Mouse (Mus musculus): ENCODE measurements around the gene Brsk1. TPM values are rescaled to one million over a fixed set of nuclear protein-coding genes. Genes with fewer than 3 reads are reported as not detected.

Brsk1 gene
- polyA plus RNA-seq, 1 experiment = 53.3 TPM

DNA sequence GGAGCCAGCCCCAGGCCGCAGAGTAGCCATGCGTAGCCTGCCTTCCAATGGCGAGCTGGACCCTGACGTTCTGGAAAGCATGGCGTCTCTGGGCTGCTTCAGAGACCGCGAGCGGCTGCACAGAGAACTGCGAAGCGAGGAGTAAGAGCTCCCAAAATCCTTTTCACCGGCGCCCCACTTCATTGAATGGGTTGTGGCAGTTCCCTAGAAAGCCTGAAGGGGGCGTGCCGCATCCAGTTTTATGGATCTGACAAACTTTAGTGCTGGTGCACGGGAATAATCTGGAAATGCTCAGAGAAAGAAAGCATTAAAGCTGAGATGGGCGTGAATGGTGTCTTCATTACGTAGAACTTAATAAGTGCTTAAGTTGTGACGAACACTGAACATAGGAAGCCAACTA, 14.7 kb downstream of the Brsk1 start:
- peaks cover 19% of the 10 kb centered on the region for H3K4me1 ChIP-seq (ENCODE audit: control insufficient read depth, insufficient read depth, low read length)
- H3K27me3 ChIP-seq (ENCODE audit: control insufficient read depth, insufficient read depth, low read length) = no peaks in the 10 kb centered on the region
- no peaks in the 10 kb centered on the region; the same call in none of the 2 replicates for H3K36me3 ChIP-seq (ENCODE audit: control insufficient read depth, insufficient read depth, low read length)
- H3K27ac ChIP-seq (ENCODE audit: control insufficient read depth, insufficient read depth, low read depth, low read length) = no peak overlapping the region
- TF ChIP-seq CTCF (IDR thresholded peaks at IDR 0.05; ENCODE audit: control insufficient read depth, insufficient read depth, insufficient replicate concordance, low read depth, low read length) (peak; percentile 46), POLR2A (IDR thresholded peaks at IDR 0.05; ENCODE audit: control insufficient read depth, low read depth, low read length) (no peak)
- peak overlapping the region; percentile 25; the same call in 1 of the 2 replicates for H3K4me3 ChIP-seq (ENCODE audit: control insufficient read depth, low read depth, low read length)

GRCm38 (mm10) chr7:4712594-4712993, 22.2 kb downstream of the Brsk1 start:
- Histone ChIP-seq H3K4me1 (ENCODE audit: control insufficient read depth, insufficient read depth, low read length) (no peaks in the 10 kb centered on the region; the same call in 1 of the 2 replicates), H3K27ac (ENCODE audit: control insufficient read depth, insufficient read depth, low read depth, low read length) (no peak overlapping the region), H3K36me3 (ENCODE audit: control insufficient read depth, insufficient read depth, low read length) (no peaks in the 10 kb centered on the region), H3K27me3 (ENCODE audit: control insufficient read depth, insufficient read depth, low read length) (no peaks in the 10 kb centered on the region), H3K4me3 (ENCODE audit: control insufficient read depth, low read depth, low read length) (no peak overlapping the region)
- TF ChIP-seq CTCF (IDR thresholded peaks at IDR 0.05; ENCODE audit: control insufficient read depth, insufficient read depth, insufficient replicate concordance, low read depth, low read length) = no peak
- no peak for TF ChIP-seq POLR2A (IDR thresholded peaks at IDR 0.05; ENCODE audit: control insufficient read depth, low read depth, low read length)

GRCm38 (mm10) chr7:4716955-4717354, 26.6 kb downstream of the Brsk1 start:
- no peak for TF ChIP-seq CTCF (IDR thresholded peaks at IDR 0.05; ENCODE audit: control insufficient read depth, insufficient read depth, insufficient replicate concordance, low read depth, low read length)
- TF ChIP-seq POLR2A (IDR thresholded peaks at IDR 0.05; ENCODE audit: control insufficient read depth, low read depth, low read length) = no peak
- H3K27me3 ChIP-seq (ENCODE audit: control insufficient read depth, insufficient read depth, low read length) = no peaks in the 10 kb centered on the region
- H3K4me3 ChIP-seq (ENCODE audit: control insufficient read depth, low read depth, low read length) = no peak overlapping the region
- no peak overlapping the region for H3K27ac ChIP-seq (ENCODE audit: control insufficient read depth, insufficient read depth, low read depth, low read length)
- H3K4me1 ChIP-seq (ENCODE audit: control insufficient read depth, insufficient read depth, low read length) = no peaks in the 10 kb centered on the region
- H3K36me3 ChIP-seq (ENCODE audit: control insufficient read depth, insufficient read depth, low read length) = no peaks in the 10 kb centered on the region

DNA sequence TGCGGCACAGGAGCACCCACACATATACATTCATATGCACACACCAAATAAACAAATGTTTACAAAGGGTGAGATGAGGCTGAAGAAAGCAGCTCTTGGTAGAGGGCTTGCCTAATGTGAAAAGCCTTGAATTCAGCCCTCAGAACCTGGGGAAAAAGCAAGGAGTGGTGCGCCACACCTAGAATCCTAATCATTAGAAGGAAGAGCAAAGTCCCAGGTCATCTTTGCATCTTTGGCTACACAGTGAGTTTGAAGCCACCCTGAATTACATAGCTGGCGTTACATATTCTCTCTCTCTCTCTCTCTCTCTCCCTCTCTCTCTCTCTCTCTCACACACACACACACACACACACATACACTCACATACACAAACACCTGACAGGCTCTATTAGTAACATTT, 28.9 kb downstream of the Brsk1 start:
- Histone ChIP-seq H3K27me3 (ENCODE audit: control insufficient read depth, insufficient read depth, low read length) (no peaks in the 10 kb centered on the region), H3K36me3 (ENCODE audit: control insufficient read depth, insufficient read depth, low read length) (no peaks in the 10 kb centered on the region), H3K27ac (ENCODE audit: control insufficient read depth, insufficient read depth, low read depth, low read length) (no peak overlapping the region), H3K4me3 (ENCODE audit: control insufficient read depth, low read depth, low read length) (no peak overlapping the region), H3K4me1 (ENCODE audit: control insufficient read depth, insufficient read depth, low read length) (peaks cover 5% of the 10 kb centered on the region)
- TF ChIP-seq CTCF (IDR thresholded peaks at IDR 0.05; ENCODE audit: control insufficient read depth, insufficient read depth, insufficient replicate concordance, low read depth, low read length) = no peak
- TF ChIP-seq POLR2A (IDR thresholded peaks at IDR 0.05; ENCODE audit: control insufficient read depth, low read depth, low read length) = no peak

DNA sequence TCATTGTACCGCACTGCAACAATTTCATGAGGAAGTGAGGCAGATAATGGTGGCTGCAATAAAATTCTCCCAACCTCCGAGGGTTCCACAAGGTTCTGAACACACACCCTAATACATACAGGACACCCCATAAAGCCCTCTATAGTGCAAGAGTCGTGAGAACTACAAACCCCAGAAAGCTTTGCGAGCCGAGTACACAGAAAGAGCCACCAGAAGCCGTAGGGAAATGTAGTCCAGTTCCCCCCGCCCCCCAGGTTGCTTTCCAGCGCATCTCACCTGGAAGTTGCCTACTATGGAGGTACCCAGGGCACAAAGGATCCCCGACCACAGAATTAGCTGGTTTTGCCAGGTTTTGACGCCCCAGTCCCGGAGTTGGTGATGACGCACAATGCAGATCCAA, 33.1 kb downstream of the Brsk1 start:
- Histone ChIP-seq H3K4me3 (ENCODE audit: control insufficient read depth, low read depth, low read length) (peak overlapping the region; percentile 63), H3K27ac (ENCODE audit: control insufficient read depth, insufficient read depth, low read depth, low read length) (no peak overlapping the region), H3K4me1 (ENCODE audit: control insufficient read depth, insufficient read depth, low read length) (peaks cover 5% of the 10 kb centered on the region), H3K27me3 (ENCODE audit: control insufficient read depth, insufficient read depth, low read length) (no peaks in the 10 kb centered on the region), H3K36me3 (ENCODE audit: control insufficient read depth, insufficient read depth, low read length) (no peaks in the 10 kb centered on the region)
- TF ChIP-seq POLR2A (IDR thresholded peaks at IDR 0.05; ENCODE audit: control insufficient read depth, low read depth, low read length) (no peak), CTCF (IDR thresholded peaks at IDR 0.05; ENCODE audit: control insufficient read depth, insufficient read depth, insufficient replicate concordance, low read depth, low read length) (no peak)

DNA sequence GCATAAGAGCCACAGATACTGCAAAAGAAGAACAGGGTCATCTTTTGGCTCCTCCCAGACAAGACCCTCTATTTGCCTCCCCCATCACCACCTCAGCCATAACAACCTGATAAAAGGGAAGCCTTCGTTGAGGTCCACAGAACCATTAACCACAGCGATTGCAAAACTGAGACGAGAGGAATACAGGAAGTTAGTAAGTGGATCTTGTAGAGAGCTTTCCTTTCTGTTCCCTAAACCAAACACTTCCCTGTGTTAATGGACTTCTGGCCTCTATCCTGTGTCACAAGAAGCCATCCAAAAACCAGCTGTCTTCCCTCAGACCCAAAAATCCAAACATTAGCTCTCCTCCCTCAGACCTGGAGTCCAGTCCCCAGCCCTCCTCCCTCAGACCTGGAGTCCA, 34.0 kb downstream of the Brsk1 start:
- TF ChIP-seq POLR2A (IDR thresholded peaks at IDR 0.05; ENCODE audit: control insufficient read depth, low read depth, low read length) (no peak), CTCF (IDR thresholded peaks at IDR 0.05; ENCODE audit: control insufficient read depth, insufficient read depth, insufficient replicate concordance, low read depth, low read length) (no peak)

GRCm38 (mm10) chr7:4725169-4725568, 34.8 kb downstream of the Brsk1 start, which contains the start of gene Tmem150b:
Tmem150b (minus strand) TSS chr7:4725249.
- Histone ChIP-seq H3K27me3 (ENCODE audit: control insufficient read depth, insufficient read depth, low read length) (no peaks in the 10 kb centered on the region), H3K4me1 (ENCODE audit: control insufficient read depth, insufficient read depth, low read length) (peaks cover 5% of the 10 kb centered on the region), H3K36me3 (ENCODE audit: control insufficient read depth, insufficient read depth, low read length) (no peaks in the 10 kb centered on the region), H3K4me3 (ENCODE audit: control insufficient read depth, low read depth, low read length) (no peak within 1 kb of the TSS), H3K27ac (ENCODE audit: control insufficient read depth, insufficient read depth, low read depth, low read length) (no peak within 1 kb of the TSS)
- TF ChIP-seq POLR2A (IDR thresholded peaks at IDR 0.05; ENCODE audit: control insufficient read depth, low read depth, low read length) (no peak), CTCF (IDR thresholded peaks at IDR 0.05; ENCODE audit: control insufficient read depth, insufficient read depth, insufficient replicate concordance, low read depth, low read length) (no peak)

More for the DNA sequence above, 34.0 kb downstream of the Brsk1 start:
- H3K27me3 ChIP-seq (ENCODE audit: control insufficient read depth, insufficient read depth, low read length) = no peaks in the 10 kb centered on the region
- H3K4me3 ChIP-seq (ENCODE audit: control insufficient read depth, low read depth, low read length) = no peak overlapping the region
- H3K36me3 ChIP-seq (ENCODE audit: control insufficient read depth, insufficient read depth, low read length) = no peaks in the 10 kb centered on the region
- H3K4me1 ChIP-seq (ENCODE audit: control insufficient read depth, insufficient read depth, low read length) = peaks cover 5% of the 10 kb centered on the region
- H3K27ac ChIP-seq (ENCODE audit: control insufficient read depth, insufficient read depth, low read depth, low read length) = no peak overlapping the region

GRCm38 (mm10) chr7:4731090-4731489, 40.7 kb downstream of the Brsk1 start:
- Histone ChIP-seq H3K4me1 (ENCODE audit: control insufficient read depth, insufficient read depth, low read length) (no peaks in the 10 kb centered on the region), H3K36me3 (ENCODE audit: control insufficient read depth, insufficient read depth, low read length) (no peaks in the 10 kb centered on the region), H3K27me3 (ENCODE audit: control insufficient read depth, insufficient read depth, low read length) (no peaks in the 10 kb centered on the region), H3K4me3 (ENCODE audit: control insufficient read depth, low read depth, low read length) (no peak overlapping the region), H3K27ac (ENCODE audit: control insufficient read depth, insufficient read depth, low read depth, low read length) (no peak overlapping the region)
- TF ChIP-seq POLR2A (IDR thresholded peaks at IDR 0.05; ENCODE audit: control insufficient read depth, low read depth, low read length) = no peak
- TF ChIP-seq CTCF (IDR thresholded peaks at IDR 0.05; ENCODE audit: control insufficient read depth, insufficient read depth, insufficient replicate concordance, low read depth, low read length) = no peak
